Mouse (Mus musculus) small intestine, adult 2 months (tissue): ENCODE results near the gene Gm16513. TPM values are rescaled to one million over a fixed set of nuclear protein-coding genes. Genes with fewer than 3 reads are reported as not detected.
"Not testable (repeated sequence)": the region's sequence is repeated elsewhere in the genome, so short reads cannot be mapped to it uniquely, and the experiment has no call there.

Experiments used
- H3K27ac ChIP-seq: fragments of 200-500 bp; 2 replicates; pipeline ENCODE4 v1.5.1; 2012; ENCODE audit warnings: low read depth, low read length, control low read depth, inconsistent platforms; ENCODE audit not compliant: insufficient read depth
- H3K27me3 ChIP-seq: fragments of 200-500 bp; 2 replicates; pipeline ENCODE4 v1.6.1; 2012; ENCODE audit warnings: mild to moderate bottlenecking, moderate library complexity, low read length, inconsistent platforms; ENCODE audit not compliant: control insufficient read depth, insufficient read depth
- H3K36me3 ChIP-seq: fragments of 200-500 bp; 2 replicates; pipeline ENCODE4 v1.6.1; 2012; ENCODE audit warnings: mild to moderate bottlenecking, low read length, control low read depth, inconsistent platforms; ENCODE audit not compliant: control insufficient read depth, insufficient read depth
- H3K4me1 ChIP-seq: fragments of 200-500 bp; 2 replicates; pipeline ENCODE4 v1.6.1; 2012; ENCODE audit warnings: low read length, inconsistent platforms, mixed read lengths; ENCODE audit not compliant: control insufficient read depth, insufficient read depth, insufficient read length
- H3K4me3 ChIP-seq: fragments of 200-500 bp; 2 replicates; pipeline ENCODE4 v1.5.1; 2012; ENCODE audit warnings: low read depth, mild to moderate bottlenecking, control low read depth, inconsistent platforms, low read length, moderate library complexity
- WGBS: fragments of 180-500 bp; shearing (Covaris S2); methylation state at CpG from one replicate; pipeline ENCODE4 v1.1.7; 2018; 5-methylcytosine and 5-hydroxymethylcytosine counted together
- polyA plus RNA-seq: library from polyadenylated mRNA; depleted of rRNA; stranded (reverse); fragments of >200 nt; gene quantifications from 2 replicates; pipeline ENCODE4 v1.2.3, GENCODE M21; 2012; rRNA removed

Gene Gm16513
- not detected in 2 replicates for polyA plus RNA-seq

GRCm38 (mm10) chr5:95182324-95182723, at the start of gene Gm16513:
Gm16513 (plus strand) TSS chr5:95182624.
- no CpG with 5 or more reads among the region's 1 CpGs for WGBS
- H3K36me3 ChIP-seq: not testable (repeated sequence)

More at GRCm38 (mm10) chr5:95182324-95182723, at the start of gene Gm16513:
- H3K4me1 ChIP-seq, H3K27ac ChIP-seq, H3K27me3 ChIP-seq, H3K4me3 ChIP-seq: not testable (repeated sequence)

Other genes with a start within 250 kb of the Gm16513 start
- gene Gm6367, start 194.0 kb upstream of the Gm16513 start, polyA plus RNA-seq: not detected in 2 replicates
- not detected in 2 replicates for gene Gm7942, start 75.7 kb upstream of the Gm16513 start, polyA plus RNA-seq
- not detected in 2 replicates for gene Gm10424, start 90.1 kb downstream of the Gm16513 start, polyA plus RNA-seq
- not detected in 2 replicates for gene Gm3259, start 123.3 kb downstream of the Gm16513 start, polyA plus RNA-seq